Mouse (Mus musculus): ENCODE results near the gene Tacc3. TPM values are rescaled to one million over a fixed set of nuclear protein-coding genes. Genes with fewer than 3 reads are reported as not detected.

Tacc3 gene
- polyA plus RNA-seq, 1 experiment from 2014 or later: 160 TPM

DNA sequence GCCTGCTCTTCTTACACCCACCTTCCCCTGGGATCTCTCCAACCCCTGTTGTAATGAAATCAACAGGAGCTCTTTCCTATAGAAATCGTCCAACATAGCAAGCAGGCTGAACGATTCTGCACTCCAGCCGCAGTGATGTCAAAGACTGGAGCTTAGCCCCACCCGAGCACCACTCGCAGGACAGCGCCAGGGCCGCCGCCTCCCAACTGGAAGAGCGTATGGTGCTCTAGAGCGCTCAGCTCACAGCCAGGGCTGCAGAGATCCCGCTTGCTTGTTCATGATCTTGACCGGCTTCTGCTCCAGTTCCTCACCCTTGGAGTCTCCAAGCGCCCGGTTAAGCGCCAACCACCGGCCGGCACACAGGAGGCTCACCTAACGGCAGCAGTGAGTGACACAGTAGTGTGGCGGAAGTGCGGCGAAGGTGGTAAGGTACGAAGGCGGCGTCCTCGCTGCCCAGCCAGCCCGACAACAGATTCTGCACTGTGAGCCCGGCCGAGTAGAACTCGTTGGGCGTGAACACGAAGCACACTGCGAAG is 609 bp upstream of the Tacc3 start:
- H3K9me3 ChIP-seq: no peaks in the 10 kb centered on the region
- peak overlapping the region; percentile 94 for H3K4me2 ChIP-seq (replicated peaks)
- H3K9ac ChIP-seq: peak overlapping the region; percentile 64
- peaks cover 26% of the 10 kb centered on the region for H3K4me1 ChIP-seq
- H3K4me3 ChIP-seq: peak overlapping the region; percentile 73
- peak; percentile 22; the same call in 1 of the 2 replicates for ATAC-seq (ENCODE audit: low FRiP score, low read depth)
- peaks cover 31% of the 10 kb centered on the region for H3K36me3 ChIP-seq
- under 1% methylated on average over 32 of the region's 32 CpGs for WGBS
- H3K27ac ChIP-seq: 0 out of 2 replicates have a peak overlapping the region, but pooled peaks have one; percentile 0
- H3K27me3 ChIP-seq (replicated peaks): no peaks in the 10 kb centered on the region

DNA sequence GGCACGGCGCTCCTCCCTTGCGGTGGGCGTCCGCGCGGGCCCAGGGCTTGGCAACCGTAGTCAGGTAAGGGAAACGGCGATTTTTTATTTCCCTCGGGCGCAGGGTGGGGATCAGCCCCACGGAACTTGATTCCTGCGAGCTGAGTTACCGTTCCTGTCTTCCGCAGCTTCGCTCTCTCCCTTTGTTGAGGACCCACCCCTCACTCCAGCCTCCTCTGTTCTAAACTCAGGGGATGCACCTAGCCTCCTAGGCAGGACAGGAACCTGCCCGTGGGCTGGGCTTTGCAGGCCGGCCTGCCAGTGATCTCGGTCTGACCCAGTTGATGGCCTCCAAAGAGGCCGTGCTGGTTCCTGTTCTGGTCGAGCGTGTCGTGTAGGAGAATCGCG is 729 bp downstream of the Tacc3 start:
- ATAC-seq (ENCODE audit: low FRiP score, low read depth): no peak
- peaks cover 23% of the 10 kb centered on the region for H3K4me1 ChIP-seq
- no peaks in the 10 kb centered on the region for H3K9me3 ChIP-seq
- peaks cover 37% of the 10 kb centered on the region for H3K36me3 ChIP-seq
- under 1% methylated on average over 26 of the region's 26 CpGs for WGBS
- peak overlapping the region; percentile 75 for H3K9ac ChIP-seq
- peak overlapping the region; percentile 94 for H3K4me2 ChIP-seq (replicated peaks)
- H3K27ac ChIP-seq: no peak overlapping the region
- H3K27me3 ChIP-seq (replicated peaks): no peaks in the 10 kb centered on the region
- peak overlapping the region; percentile 73 for H3K4me3 ChIP-seq

GRCm38 (mm10) chr5:33668223-33668622 is 10.3 kb downstream of the Tacc3 start:
- H3K4me1 ChIP-seq: no peaks in the 10 kb centered on the region
- H3K4me3 ChIP-seq: no peak overlapping the region
- no peak overlapping the region for H3K9ac ChIP-seq
- ATAC-seq (ENCODE audit: low FRiP score, low read depth): no peak
- no peak overlapping the region for H3K4me2 ChIP-seq (replicated peaks)
- no peaks in the 10 kb centered on the region for H3K9me3 ChIP-seq
- peaks cover 73% of the 10 kb centered on the region for H3K36me3 ChIP-seq
- H3K27me3 ChIP-seq (replicated peaks): no peaks in the 10 kb centered on the region
- no peak overlapping the region for H3K27ac ChIP-seq

- 80% methylated on average over 5 of the region's 5 CpGs for WGBS
- ATAC-seq (ENCODE audit: low FRiP score, low read depth): no peak
- peaks cover 55% of the 10 kb centered on the region for H3K36me3 ChIP-seq
These were observed 13.7 kb downstream of the Tacc3 start for GRCm38 (mm10) chr5:33671659-33672058.

DNA sequence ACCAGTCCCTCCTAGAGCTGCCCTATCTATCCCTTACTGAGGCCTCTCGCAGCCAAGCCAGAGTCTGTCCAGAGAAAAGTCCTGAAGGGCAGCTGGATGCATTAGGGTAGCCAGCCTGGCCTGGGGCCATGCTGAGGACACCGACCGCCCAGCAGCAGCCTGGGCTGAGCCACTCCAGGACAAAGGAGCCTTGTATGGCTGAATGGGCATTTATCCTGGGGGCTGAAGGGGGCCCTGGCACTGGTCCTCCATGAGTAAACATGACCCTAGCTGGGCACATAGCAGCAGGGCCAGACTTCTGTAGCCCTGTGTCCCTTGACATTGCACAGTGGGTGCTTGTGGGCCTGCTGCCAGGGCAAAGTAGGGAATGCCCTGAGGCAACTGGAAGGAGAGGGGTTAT is 16.5 kb downstream of the Tacc3 start:
- 0 out of 2 replicates have a peak, but pooled peaks have one; percentile 33 for ATAC-seq (ENCODE audit: low FRiP score, low read depth)
- 54% methylated on average over 3 of the region's 3 CpGs for WGBS

More at GRCm38 (mm10) chr5:33671659-33672058, 13.7 kb downstream of the Tacc3 start:
- Histone ChIP-seq H3K4me2 (replicated peaks) (no peak overlapping the region), H3K4me3 (no peak overlapping the region), H3K9ac (no peak overlapping the region), H3K4me1 (peaks cover 6% of the 10 kb centered on the region), H3K27ac (no peak overlapping the region), H3K27me3 (replicated peaks) (no peaks in the 10 kb centered on the region), H3K9me3 (no peaks in the 10 kb centered on the region)

GRCm38 (mm10) chr5:33675964-33676363 is 18.0 kb downstream of the Tacc3 start:
- Histone ChIP-seq H3K27ac (no peak overlapping the region), H3K4me2 (replicated peaks) (no peak overlapping the region), H3K9me3 (no peaks in the 10 kb centered on the region), H3K9ac (no peak overlapping the region), H3K36me3 (peaks cover 20% of the 10 kb centered on the region), H3K4me1 (peaks cover 6% of the 10 kb centered on the region), H3K4me3 (no peak overlapping the region), H3K27me3 (replicated peaks) (no peaks in the 10 kb centered on the region)
- peak; percentile 33; the same call in 1 of the 2 replicates for ATAC-seq (ENCODE audit: low FRiP score, low read depth)
- 0% methylated on average over 1 of the region's 1 CpGs for WGBS

More for the DNA sequence above, 16.5 kb downstream of the Tacc3 start:
- Histone ChIP-seq H3K4me3 (no peak overlapping the region), H3K4me2 (replicated peaks) (no peak overlapping the region), H3K27me3 (replicated peaks) (no peaks in the 10 kb centered on the region), H3K36me3 (peaks cover 31% of the 10 kb centered on the region), H3K9ac (peak overlapping the region; percentile 38; the same call in 1 of the 2 replicates), H3K4me1 (peaks cover 6% of the 10 kb centered on the region), H3K9me3 (no peaks in the 10 kb centered on the region), H3K27ac (no peak overlapping the region)

DNA sequence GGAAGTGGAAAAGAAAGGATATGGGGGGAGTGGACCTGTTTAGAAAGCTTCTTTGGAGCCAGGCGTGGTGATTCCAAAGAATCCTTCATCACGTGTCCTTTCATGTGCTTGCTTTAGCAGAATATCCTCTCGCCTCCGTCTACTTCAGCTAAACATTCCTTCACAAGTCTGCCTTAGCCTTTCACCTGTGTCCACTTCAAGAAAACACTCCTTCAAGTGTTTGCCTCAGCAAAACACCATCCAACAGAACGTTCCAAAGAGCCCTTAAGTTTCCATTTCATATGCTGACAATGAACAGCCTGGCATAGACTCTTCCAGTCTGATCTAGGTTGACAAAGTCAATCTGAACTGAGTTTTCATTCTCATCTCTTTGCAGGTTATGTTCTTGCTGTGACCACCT is 20.3 kb downstream of the Tacc3 start:
- Histone ChIP-seq H3K4me1 (peaks cover 6% of the 10 kb centered on the region), H3K27me3 (replicated peaks) (no peaks in the 10 kb centered on the region), H3K27ac (no peak overlapping the region), H3K36me3 (0 out of 2 replicates have a peak, but pooled peaks cover 2% of the 10 kb centered on the region), H3K9ac (no peak overlapping the region), H3K4me2 (replicated peaks) (no peak overlapping the region), H3K9me3 (no peaks in the 10 kb centered on the region), H3K4me3 (no peak overlapping the region)
- ATAC-seq (ENCODE audit: low FRiP score, low read depth): no peak
- WGBS: 90% methylated on average over 5 of the region's 5 CpGs

DNA sequence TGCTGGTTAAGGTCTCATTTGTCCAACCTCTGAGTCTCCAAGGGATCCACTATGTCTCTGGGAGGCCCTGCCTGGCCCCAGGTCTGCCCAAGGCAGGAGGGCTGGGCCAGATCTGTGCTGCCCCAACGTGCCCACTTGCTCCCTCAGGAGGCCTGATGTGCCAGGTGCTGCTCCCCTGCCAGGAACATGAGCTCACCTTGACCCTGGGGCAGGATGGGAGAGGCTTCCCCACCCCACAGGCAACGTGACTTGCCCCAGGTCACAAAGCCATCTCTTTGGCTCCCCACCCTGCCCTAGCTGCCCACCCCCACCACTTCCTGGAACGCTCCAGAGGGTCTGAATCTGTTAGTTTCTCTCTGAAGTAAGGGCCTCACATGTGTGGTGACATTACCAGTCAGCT is 23.1 kb downstream of the Tacc3 start:
- Histone ChIP-seq H3K27me3 (replicated peaks) (no peaks in the 10 kb centered on the region), H3K27ac (no peak overlapping the region), H3K4me3 (no peak overlapping the region), H3K9ac (no peak overlapping the region), H3K4me1 (no peaks in the 10 kb centered on the region), H3K9me3 (no peaks in the 10 kb centered on the region), H3K36me3 (no peaks in the 10 kb centered on the region), H3K4me2 (replicated peaks) (no peak overlapping the region)
- 72% methylated on average over 3 of the region's 3 CpGs for WGBS
- no peak for ATAC-seq (ENCODE audit: low FRiP score, low read depth)

GRCm38 (mm10) chr5:33681611-33682388 is 23.9 kb downstream of the Tacc3 start:
- Histone ChIP-seq H3K27ac (no peak overlapping the region), H3K9ac (no peak overlapping the region), H3K27me3 (replicated peaks) (no peaks in the 10 kb centered on the region), H3K36me3 (no peaks in the 10 kb centered on the region), H3K4me2 (replicated peaks) (no peak overlapping the region), H3K9me3 (no peaks in the 10 kb centered on the region), H3K4me1 (no peaks in the 10 kb centered on the region), H3K4me3 (no peak overlapping the region)
- whole genome bisulfite sequencing: 83% methylated on average over 15 of the region's 15 CpGs
- no peak for ATAC-seq (ENCODE audit: low FRiP score, low read depth)

GRCm38 (mm10) chr5:33682963-33683362 is 25.0 kb downstream of the Tacc3 start:
- WGBS: 70% methylated on average over 4 of the region's 4 CpGs
- no peak overlapping the region for H3K4me3 ChIP-seq
- no peak overlapping the region for H3K9ac ChIP-seq
- H3K27ac ChIP-seq: no peak overlapping the region
- H3K36me3 ChIP-seq: no peaks in the 10 kb centered on the region
- peaks cover 7% of the 10 kb centered on the region; the same call in 1 of the 2 replicates for H3K4me1 ChIP-seq
- ATAC-seq (ENCODE audit: low FRiP score, low read depth): no peak
- H3K4me2 ChIP-seq (replicated peaks): no peak overlapping the region
- no peaks in the 10 kb centered on the region; the same call in 1 of the 2 replicates for H3K27me3 ChIP-seq (replicated peaks)
- H3K9me3 ChIP-seq: no peaks in the 10 kb centered on the region

DNA sequence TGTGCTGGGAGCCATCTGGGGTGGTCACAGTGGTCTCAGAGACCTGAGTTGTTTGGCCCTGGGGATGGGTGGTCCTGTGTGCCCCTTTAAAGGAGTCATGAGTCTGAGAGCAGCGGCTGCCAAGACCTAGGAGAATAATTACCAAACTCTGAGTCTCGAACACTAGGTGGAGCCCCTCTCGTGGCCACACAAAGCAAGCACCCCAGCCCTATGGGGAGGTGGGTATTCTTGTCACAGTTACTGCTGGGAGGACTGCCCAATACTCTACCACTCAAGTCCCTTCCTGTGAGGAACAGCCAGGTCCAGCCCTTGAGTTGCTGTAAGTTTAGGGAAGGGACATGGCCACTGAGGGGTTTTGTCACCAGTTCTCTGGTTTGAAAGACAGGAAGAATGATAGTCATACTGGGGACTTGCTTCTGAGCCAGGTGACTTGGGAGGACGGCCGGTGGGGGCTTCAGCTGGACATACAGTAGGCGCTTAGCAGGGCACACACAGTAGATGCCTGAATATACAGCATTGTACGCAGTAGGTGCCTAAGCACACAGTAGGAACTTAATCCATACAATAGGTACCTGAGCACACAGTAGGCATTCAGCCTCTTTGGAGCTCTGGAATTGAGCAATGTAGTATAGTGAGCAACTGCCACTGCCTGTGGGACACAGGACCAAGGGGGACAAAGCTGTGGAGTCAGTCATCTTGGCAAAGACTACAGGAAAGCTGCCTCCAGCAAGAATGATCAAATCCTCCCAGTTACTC is 26.1 kb downstream of the Tacc3 start:
- Histone ChIP-seq H3K27me3 (replicated peaks) (peaks cover 5% of the 10 kb centered on the region), H3K4me3 (no peak overlapping the region), H3K9me3 (no peaks in the 10 kb centered on the region), H3K9ac (no peak overlapping the region), H3K4me1 (peaks cover 18% of the 10 kb centered on the region), H3K27ac (no peak overlapping the region), H3K36me3 (no peaks in the 10 kb centered on the region), H3K4me2 (replicated peaks) (no peak overlapping the region)
- peak; percentile 74 for ATAC-seq (ENCODE audit: low FRiP score, low read depth)
- 48% methylated on average over 7 of the region's 7 CpGs for WGBS

- H3K36me3 ChIP-seq: no peaks in the 10 kb centered on the region
- no peak for ATAC-seq (ENCODE audit: low FRiP score, low read depth)
- H3K4me3 ChIP-seq: no peak overlapping the region
- WGBS: 97% methylated on average over 4 of the region's 4 CpGs
- H3K9me3 ChIP-seq: no peaks in the 10 kb centered on the region
- H3K4me2 ChIP-seq (replicated peaks): no peak overlapping the region
- H3K27ac ChIP-seq: no peak overlapping the region
- no peak overlapping the region for H3K9ac ChIP-seq
- H3K27me3 ChIP-seq (replicated peaks): peaks cover 6% of the 10 kb centered on the region
- peaks cover 27% of the 10 kb centered on the region for H3K4me1 ChIP-seq
These were observed 27.0 kb downstream of the Tacc3 start for GRCm38 (mm10) chr5:33684932-33685331.

Data from neural tube, embryonic 12.5 days (tissue).